Mouse (Mus musculus): ENCODE measurements around the gene Adamtsl5.

Gene Adamtsl5

GRCm38 (mm10) chr10:80342749-80343424, 5.3 kb downstream of the Adamtsl5 start:
- peak; percentile 88 for DNase-seq (ENCODE audit: extremely low read depth, low read depth)

GRCm38 (mm10) chr10:80342305-80342748, 5.9 kb downstream of the Adamtsl5 start:
- no peak for DNase-seq (ENCODE audit: extremely low read depth, low read depth)

DNA sequence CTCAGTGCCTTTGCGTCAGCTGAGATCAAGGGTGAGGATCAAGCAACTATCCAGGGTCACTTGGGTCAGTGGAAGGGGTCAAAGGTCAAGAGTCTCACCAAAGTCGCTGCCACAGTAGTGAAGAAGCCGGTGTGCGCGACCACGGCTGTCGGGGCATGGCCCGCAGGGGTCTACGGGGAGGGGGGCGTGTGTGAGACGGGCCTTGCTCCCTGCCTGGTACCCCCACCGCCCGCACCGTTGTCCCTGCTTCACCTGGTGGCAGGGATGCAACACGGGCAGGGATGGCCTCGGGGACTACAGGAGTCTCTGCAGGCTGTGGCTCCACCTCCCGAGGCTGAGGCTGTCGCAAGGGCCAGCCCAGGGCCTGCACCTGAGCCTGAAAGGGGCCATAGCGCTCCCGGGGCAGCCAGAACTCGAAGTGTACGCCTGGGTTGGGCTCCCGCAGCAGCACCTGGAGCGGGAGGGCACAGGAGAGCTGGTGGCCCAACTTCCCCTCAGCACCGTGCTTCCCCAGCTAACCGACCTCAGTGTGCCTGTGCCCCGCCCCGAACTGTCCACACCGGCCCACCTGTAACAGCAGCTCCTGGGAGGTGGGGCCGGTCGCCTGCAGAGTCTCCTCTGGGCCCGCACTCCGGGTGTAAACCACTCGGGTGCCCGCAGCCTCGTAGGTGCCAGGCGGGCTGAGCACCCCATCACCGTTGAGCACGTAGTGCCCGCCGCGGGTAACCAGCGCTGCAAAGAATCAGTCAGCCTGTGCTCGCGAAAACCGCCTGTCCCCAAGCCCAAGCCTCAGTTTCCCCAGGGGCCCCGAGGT, 6.5 kb downstream of the Adamtsl5 start:
- no peak for DNase-seq (ENCODE audit: extremely low read depth, low read depth)

DNA sequence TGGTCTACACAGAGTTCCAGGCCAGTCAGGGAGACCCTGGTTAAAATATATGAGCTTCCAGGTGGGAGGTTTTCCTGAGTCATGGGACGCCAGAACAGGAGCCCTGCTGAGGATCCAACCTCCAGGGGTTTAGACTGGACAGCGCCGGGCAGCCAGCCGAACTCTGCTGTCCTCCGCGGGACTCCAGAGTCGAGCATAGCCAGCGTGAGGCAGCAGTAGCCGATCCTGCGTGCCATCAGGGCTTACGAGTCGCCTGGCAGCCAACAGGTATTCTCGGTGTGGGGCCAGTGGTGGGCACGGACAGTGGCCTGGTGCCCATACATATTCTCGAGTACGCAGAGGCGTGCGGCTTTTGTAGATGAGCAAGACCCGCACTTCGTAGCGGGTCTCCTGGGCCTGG, 7.2 kb downstream of the Adamtsl5 start:
- no peak for DNase-seq (ENCODE audit: extremely low read depth, low read depth)

DNA sequence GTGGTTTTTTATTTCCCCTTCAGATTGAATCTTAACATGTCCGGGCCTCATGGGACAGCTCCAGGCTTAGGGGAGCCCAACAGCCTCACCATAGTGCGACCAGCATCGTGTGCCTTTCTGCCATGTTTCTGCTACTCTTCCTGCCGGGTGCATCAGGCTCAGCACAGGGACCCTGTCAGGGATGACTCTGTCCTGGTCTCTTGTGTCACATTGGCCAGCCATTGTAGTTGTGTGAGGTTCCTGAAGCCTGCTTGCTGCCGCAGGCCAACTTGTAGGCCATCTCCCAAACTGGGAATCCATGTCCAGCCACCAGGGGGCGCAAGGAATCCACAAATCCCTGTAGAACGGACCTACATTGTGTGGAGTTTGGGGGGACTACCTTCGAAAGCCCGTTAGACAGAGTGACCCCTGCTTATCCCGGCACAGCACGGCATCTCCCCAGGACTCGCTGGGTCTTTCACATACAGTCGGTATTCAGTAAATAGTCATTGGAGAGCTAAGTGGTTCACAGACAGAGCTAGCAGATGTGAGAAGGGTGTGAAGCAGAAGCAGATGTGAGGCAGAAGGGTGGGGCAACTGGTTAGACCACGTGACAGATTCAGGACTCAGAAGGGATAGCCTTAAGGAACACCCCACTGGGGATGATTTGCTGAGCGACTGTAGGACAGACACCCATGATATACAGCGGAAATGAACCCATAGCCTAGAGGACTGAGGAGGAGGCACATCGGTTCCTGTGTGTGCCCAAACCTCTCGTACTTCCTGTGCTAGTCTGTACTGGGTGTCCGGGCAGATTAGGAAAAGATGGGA, 8.1 kb downstream of the Adamtsl5 start:
- peak; percentile 71 for DNase-seq (ENCODE audit: extremely low read depth, low read depth)

DNA sequence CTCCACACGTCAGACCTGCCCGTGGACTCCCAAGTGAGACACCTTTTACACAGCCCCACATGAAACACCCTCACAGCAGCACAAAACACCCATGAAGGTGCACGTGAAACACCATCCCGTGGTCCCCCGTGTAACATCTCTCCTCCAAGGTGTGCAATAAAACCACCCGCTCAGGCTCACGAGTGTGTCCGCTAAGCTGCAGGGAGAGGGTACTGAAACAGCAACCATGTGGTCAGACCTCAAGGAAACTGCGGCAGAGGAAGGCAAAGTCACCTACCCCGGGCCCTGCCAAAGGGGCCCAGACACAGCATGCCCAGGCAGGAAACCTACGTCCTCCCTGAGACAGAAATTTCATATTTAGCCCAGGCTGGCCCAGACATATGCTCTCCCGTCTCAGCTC, 11.9 kb downstream of the Adamtsl5 start:
- no peak for DNase-seq (ENCODE audit: extremely low read depth, low read depth)

DNA sequence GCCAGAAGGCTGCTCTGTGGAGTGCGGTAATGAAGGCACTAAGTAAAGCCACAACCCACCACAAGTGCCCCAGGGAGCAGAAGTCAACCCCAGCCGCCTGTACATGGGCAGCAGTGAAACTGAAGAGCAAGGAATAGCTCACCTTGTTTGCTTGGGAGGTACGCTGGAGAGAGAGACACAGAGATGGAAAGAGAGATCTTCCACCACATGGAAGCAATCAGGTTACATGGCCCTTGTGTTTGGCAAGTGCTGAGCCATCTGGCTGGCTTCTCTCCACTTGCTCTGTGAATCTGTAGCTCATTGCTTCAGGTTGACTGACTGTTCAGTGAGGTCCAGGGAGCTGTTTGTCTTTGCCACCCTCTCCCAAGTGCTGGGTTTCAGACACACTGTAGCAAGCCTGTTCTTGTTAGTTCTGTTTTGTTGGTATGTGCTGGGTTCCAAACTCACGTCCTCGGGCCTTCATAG, 15.7 kb downstream of the Adamtsl5 start:
- no peak for DNase-seq (ENCODE audit: extremely low read depth, low read depth)

GRCm38 (mm10) chr10:80331636-80332524, 16.3 kb downstream of the Adamtsl5 start:
- no peak for DNase-seq (ENCODE audit: extremely low read depth, low read depth)

- no peak for DNase-seq (ENCODE audit: extremely low read depth, low read depth)
Measured at GRCm38 (mm10) chr10:80330888-80331287, 17.3 kb downstream of the Adamtsl5 start.

DNA sequence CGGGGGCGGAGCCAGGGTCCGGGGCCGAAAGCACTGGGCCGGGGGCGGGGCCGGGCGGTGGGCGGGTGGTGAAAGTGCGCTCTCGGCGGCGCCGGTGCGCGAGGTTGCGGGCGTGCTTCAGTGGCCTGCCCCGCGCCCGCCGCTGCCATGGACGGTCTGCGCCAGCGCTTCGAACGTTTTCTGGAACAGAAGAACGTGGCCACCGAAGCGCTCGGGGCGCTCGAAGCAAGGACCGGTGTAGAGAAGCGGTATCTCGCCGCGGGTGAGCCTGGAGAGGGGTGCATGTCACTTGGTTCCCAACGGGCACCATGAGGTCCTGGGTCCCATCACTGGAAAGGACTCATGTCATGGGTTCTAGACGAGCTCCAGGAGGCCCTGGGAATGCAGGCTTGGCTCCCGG, 18.1 kb downstream of the Adamtsl5 start:
- no peak for DNase-seq (ENCODE audit: extremely low read depth, low read depth)

- peak; percentile 94 for DNase-seq (ENCODE audit: extremely low read depth, low read depth)
Measured at GRCm38 (mm10) chr10:80329273-80330081, 18.7 kb downstream of the Adamtsl5 start, which contains the start of the genes Pcsk4 and Reep6. Gene Pcsk4 (minus strand): TSS chr10:80329498. Gene Reep6 (plus strand): TSS chr10:80329953.

GRCm38 (mm10) chr10:80325045-80325444, 23.2 kb downstream of the Adamtsl5 start:
- no peak for DNase-seq (ENCODE audit: extremely low read depth, low read depth)

DNA sequence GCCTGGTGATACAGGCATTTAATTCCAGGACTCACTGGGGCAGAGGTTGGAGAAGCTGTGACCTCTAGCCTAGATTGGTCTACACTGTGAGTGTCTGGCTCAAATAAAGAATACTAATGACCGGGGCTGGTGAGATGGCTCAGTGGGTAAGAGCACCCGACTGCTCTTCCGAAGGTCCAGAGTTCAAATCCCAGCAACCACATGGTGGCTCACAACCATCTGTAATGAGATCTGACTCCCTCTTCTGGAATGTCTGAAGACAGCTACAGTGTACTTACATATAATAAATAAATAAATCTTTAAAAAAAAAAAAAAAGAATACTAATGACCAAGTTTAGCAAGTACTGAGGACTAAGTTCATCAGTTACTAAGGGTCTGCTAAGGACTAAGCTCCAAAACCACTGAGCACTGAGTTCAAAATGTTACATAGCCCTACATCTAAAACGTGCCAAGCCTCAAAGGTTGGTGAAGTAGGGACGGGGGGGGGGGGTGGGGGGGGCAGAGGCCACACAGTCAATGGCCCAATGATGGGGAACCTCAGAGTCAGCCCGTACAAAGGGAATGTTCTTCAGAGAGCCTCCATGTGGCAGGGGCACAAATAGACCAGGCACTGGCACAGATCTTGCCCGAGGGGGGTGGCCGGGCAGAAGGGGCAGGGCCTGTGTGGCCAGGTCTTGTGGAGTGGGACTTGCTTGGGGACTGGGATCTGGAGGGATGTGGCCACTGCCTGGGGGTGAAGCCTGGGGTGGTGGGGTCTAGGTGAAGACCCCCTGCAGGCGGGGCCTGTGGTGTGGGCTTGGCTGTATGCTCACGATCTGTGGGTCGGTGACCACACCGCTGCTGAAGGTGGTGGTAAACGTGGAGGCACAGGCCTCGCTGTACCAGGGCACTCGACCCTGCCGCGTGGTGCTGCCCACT, 23.8 kb downstream of the Adamtsl5 start:
- DNase-seq (ENCODE audit: extremely low read depth, low read depth) = peak; percentile 77

- DNase-seq (ENCODE audit: extremely low read depth, low read depth) = no peak
Measured at GRCm38 (mm10) chr10:80323261-80324119, 24.7 kb downstream of the Adamtsl5 start.

GRCm38 (mm10) chr10:80322811-80323211, 25.4 kb downstream of the Adamtsl5 start:
- DNase-seq (ENCODE audit: extremely low read depth, low read depth) = no peak

DNA sequence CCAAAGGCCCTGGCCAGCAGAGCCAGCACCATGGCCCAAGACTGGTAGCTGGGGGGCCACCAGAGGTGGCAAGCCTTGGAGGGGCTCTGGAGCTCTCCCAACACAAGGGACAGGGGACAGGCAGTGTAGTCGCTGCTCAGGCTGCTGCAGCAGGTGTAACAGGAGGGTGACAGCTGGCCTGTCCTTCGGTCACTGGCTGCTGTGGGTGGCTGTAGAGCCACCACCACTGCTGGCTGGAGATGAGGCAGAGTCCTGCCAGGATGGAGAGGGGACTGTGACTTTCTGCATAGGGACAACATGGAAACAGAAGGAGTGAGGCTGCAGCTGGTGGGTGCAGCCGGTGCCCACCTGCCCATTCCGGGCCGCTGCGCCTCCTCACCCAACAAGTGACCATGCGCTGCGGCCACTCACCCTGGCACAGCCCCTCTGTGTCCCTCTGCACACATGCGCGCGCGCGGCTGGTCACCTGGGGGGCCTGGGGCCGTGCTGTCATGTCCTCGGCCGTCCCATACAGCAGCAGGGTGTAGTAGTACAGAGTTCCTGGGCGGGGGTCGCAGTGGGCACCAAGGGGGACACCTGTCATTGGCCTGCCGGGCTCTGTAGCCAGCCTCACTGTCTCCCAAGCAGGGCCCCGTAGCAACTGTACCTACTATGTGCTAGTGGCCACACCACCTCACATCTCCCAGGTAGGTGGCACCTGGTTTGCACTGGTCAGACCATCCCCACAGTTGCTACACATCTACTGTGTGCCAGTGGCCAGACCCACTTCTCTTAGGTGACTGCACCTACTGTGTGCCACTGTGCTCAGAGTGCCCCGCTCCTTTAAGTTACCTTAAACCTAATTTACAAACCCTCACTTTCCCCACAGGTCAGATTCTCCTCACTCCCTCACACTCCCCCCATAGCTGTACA, 26.3 kb downstream of the Adamtsl5 start:
- DNase-seq (ENCODE audit: extremely low read depth, low read depth) = no peak

Data from MEL-GATA-1-ER (cell line).